Mouse (Mus musculus) common myeloid progenitor, adult 5-6 weeks (primary cell): ENCODE results near the gene Zfhx2. TPM values are rescaled to one million over a fixed set of nuclear protein-coding genes. Genes with fewer than 3 reads are reported as not detected.

Experiments used
- ATAC-seq: replicated peaks from 2 replicates; pipeline ENCODE4 v1.8.0; 2016; ENCODE audit warnings: low read depth, mild to moderate bottlenecking, moderate TSS enrichment, inconsistent platforms; ENCODE audit not compliant: poor library complexity, severe bottlenecking
- total RNA-seq: library from RNA; stranded (forward); fragments of 200-1000, 187-1606 nt; gene quantifications from 2 replicates; pipeline ENCODE4 v1.2.3, GENCODE M21; 2017

Zfhx2 gene
- 2.0 and 5.0 TPM in 2 replicates for total RNA-seq

DNA sequence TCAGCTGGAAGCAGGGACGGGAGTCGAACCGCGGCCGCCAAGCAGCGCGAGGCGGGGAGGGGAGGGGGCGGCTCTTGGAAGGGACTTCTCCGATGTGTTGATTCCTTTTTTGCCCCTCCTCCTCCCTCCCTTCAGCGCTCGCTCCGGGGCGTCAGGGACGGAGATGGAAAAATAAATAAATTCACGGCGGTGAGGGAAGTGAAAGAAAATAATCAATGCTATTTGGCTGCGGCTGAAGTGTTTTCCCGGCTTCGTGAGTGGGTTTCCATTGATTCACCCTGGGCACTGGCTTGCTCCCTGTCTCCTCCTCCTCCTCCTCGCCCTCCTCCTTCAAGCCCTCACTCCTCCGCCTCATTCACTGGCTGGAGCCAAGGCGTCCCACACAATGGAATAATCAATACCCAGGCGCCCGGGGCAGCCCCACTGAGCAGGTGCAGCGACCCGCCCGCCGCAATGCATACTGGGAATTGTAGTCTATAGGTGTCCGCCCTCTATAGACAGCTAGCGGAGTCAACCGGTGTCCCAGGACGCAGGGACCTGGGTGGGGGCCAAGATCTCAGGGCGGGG is at the start of gene Zfhx2:
Gene Zfhx2 (minus strand): TSS at position 314 of the 567 bp plus-strand sequence.
- peak; percentile 87 for ATAC-seq

DNA sequence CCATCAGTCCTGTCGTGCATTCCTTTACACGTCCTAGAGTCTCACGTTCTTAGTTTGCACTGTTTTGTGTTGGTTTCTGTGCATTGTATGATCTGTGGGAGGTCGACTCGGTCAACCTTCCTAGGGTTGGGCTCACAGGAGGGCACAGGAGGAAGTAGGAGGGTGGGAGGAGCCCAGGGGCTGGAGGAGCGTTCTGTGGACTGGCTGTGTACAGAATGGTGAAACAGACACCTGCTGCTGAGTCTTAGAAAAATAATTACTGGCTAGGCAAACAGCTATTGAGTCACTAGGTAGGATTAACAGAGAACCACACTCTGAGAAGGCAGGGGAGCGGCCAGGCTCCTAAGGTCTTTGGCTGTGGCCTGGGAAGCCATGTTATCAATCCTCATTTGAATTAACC is 47.2 kb upstream of the Zfhx2 start:
- ATAC-seq = peak; percentile 68; the same call in 1 of the 2 replicates

DNA sequence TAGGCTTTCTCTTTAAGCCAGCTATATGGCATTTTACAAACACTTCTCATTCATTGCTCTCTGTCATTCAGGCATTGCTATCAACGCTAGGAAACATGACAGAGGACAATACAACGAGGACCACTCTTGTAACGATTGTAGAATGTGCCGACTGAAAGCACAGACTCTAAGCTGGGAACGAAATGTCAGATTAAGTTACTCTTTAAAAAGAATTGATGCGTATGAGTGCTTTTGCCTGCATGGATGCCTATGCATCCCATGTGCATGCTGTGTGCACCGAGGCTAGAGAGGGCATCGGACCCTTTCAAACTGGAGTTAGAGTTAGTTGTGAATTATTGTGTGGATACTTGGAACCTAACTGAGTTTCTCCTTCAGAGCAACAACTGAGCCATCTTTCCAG is 43.6 kb upstream of the Zfhx2 start:
- no peak for ATAC-seq

DNA sequence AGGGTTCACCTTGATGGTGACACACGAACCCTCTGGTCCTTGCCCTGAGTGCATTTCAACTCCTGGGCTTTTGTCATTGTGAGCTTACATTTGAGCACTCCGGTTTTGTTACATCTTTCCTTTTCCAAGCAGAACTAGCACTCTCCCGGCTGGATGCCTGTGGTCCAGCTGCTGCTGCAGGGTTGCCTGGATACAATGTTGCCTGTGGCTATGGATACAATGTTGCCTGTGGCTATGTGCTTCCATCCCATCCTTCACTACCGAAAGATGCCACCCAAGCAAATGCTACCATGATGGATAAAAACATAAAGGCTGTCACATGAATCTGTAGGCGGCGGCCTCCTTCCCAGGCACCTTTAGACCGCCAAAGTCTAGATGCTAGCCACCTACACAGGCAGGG is 34.4 kb upstream of the Zfhx2 start:
- ATAC-seq = no peak

DNA sequence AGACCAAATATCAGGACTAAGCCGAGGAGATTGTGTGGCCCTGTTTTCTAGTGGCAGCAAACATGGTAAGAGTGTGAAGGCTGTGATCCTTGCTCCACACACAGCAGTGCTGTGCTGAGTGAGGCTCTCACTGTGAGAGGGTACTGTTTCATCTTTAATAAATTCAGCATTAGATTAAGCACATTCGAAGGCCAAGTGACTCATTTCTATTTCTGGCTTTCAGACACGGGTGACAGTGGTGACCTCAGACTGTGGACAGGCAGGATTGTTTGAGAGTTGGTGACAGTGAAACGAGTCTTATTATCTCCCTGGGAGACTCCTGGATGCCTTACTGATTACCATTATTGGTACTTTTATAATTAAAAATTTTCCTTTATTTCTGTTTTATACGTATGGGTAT is 33.6 kb upstream of the Zfhx2 start:
- ATAC-seq = no peak

DNA sequence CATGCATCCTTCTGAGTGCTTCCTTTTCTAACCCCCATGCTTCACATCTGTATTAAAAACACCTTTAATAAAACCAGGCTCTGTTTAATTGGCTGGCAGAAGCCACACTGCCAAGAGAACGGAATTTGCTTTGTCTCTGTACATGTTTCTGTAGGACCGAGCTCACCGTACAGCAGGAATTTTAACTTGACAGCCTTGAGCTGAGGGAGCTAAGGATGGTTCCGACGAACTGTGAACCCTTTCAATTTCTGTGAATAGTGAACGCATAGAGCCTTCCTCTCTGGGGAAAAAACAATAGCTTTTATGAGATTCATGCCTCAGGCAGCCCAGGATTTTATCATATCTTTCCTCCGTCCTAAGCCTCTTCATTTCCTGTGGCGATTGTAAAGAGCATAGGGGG is 30.2 kb upstream of the Zfhx2 start:
- no peak for ATAC-seq

DNA sequence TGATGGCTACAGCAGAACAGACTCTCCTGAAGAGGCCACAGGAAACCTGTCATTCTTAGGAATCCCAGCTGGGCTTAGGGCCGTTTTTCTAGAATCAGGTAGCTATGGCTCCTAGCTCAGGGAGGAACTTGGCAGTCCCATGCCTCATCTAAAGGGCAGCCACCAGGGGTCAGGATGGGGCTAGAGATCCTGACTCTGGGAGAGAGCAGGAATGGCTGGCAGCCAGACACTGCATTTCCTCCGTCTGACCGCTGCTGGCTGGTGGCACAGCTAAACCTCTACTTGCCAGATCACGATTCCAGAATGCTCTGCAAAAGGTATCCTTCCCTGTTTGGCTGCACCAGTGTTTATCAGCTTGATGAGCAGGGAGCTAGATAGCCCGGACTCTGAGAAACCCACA is 29.8 kb upstream of the Zfhx2 start:
- ATAC-seq = peak; percentile 90

DNA sequence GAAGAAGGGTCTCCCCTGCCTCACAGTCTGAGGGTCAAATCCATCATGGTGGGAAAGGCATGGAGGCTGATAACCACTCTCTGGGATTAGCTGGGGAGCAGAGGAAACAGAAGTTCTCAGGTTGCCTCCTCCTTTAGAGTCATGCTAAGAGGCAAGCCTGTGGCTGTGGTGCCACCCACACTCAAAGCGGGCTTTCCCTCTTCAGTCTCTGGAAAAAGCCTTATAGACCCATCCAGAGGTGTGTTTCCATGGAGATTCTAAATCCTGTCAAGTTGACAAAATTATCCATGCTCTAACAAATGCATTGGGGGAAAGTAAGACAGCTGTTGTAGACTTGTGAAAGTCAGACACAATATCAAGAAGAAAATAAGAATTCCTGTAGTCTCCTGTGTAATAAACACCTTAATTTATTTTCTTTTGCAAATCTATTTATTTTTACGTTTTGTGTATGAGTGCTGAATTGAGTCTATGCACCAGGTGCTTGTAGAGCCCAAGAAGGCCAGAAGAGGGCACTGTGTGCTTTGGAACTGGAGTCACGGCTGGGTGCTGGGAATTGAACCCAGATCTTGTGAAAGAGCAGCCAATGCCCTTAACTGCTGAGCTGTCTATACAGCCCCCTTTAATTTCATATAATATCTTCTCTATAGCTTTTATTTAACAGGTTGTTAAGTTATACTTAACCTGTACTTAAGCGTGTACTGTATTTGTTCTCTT is 27.5 kb upstream of the Zfhx2 start:
- ATAC-seq = no peak

DNA sequence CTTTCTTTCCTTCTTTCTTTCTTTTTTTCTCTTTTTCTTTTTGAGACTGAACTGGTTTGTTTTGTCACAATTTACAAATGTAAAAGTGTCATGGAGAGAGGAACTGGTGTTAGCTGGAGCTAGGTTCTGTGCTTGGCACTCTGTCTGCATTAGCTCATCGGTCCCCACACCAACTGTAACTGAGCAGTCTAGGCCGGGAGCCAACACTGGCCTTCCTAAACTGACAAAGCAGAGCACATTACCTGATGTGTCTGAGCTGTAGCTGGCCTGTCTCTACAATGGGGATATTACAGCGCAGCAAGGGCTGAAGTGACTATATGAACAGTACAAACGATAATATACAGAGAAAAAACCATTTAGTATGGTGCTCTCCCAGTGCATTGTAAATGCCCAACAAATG is 26.7 kb upstream of the Zfhx2 start:
- ATAC-seq = no peak

DNA sequence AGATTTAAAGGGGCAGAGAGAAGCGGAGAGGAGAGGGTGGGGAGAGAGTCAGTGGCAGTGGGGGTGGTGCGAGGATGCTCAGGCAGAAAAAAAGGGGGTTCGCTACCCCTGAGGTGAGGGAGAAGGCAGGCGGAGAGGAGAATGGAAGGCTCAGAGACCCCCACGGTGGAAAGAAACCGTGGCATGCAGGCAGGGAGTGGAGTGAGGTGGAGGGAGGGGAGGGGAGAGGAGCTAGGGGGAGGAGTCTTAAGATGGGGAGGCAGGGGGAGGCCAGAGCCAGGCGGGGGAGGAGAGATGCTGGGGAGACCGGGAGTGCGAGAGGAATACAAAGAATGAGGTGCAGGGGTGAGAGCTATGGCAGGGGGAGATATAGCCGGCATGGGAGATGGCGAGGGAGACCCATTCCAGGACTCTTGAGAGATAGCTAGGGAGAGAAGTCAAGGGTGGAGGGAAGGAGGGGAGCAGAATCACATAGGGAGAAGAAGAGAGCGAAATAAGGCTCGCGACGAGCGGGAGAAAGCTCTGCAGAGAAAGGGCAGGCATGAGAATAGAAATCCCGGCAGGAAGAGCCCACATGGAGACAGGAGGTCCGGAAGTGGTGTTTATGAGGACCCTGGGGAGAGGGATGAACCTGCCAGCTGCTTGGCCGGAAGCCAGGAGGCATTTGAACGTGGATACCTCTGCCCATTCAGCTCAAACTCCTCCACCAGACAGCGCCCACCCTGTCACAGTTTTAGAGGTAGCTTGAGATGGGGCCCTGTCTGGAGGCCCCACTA is 24.5 kb upstream of the Zfhx2 start, which contains the start of gene Jph4:
Gene Jph4 (minus strand): TSS at position 511 of the 776 bp plus-strand sequence.
- ATAC-seq = no peak

DNA sequence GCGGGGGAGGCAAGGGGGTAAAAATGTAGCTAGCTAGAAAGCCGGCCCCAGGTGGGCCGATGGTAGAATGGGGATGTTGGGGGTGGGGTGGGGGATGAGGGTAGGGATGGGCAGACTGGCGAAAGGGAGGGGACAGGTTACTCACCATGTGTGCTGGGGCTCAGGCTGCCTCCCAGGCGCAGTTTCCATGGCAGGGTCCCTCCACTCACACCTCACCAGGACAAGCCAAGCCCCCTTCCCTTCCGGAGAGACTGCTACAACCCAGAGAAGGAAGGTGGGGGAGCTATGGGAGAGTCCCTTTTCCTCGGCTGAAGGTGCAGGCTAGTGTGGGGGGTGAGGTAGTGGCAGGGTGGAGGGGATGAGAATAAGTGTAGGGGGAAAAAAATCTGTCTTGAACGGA is 23.7 kb upstream of the Zfhx2 start:
- ATAC-seq = no peak

DNA sequence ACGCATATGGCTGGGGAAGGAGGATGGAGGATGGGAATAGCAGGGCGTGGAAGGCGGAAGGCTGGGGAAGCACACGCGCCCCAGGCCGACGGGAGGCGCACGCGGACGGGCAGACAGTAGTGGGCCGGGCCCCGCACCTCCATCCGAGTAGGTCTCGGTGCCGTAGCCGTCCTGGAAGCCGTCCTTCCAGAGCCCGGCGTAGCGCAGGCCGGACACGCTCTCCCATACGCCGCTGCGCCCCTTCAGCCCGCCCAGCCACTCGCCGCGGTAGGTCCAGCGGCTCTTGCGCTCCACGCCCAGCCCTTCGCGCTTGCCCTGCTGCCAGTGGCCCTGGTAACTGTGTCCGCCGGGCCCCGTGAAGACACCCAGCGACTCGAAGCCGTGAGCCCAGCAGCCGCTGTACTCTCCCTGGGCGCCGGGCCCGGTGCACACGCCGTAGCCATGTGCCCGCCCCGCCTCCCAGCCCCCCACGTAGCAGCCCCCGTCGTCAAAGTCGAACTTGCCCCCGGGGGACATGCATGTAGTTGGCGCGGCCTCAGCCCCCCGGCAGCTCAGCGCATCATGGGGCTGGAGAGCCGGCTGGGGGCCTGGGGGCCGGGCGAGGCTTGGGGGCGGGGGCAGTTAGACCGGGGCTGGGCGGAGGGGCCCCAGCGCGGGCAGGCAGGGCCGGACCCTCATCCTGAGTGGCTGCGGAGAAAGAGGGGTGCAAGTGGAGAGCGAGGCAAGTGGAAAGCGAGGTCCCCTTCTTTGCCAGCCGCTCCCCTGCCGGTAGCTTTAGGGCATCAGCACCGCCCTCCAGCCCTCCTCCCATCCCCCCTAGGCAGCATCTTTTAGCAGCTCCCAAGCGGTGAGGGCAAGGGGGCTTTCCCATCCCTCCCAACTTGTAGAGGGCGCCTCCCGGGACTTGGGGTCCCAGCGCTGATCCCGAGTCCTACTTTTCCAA is 22.9 kb upstream of the Zfhx2 start:
- ATAC-seq = peak; percentile 36

DNA sequence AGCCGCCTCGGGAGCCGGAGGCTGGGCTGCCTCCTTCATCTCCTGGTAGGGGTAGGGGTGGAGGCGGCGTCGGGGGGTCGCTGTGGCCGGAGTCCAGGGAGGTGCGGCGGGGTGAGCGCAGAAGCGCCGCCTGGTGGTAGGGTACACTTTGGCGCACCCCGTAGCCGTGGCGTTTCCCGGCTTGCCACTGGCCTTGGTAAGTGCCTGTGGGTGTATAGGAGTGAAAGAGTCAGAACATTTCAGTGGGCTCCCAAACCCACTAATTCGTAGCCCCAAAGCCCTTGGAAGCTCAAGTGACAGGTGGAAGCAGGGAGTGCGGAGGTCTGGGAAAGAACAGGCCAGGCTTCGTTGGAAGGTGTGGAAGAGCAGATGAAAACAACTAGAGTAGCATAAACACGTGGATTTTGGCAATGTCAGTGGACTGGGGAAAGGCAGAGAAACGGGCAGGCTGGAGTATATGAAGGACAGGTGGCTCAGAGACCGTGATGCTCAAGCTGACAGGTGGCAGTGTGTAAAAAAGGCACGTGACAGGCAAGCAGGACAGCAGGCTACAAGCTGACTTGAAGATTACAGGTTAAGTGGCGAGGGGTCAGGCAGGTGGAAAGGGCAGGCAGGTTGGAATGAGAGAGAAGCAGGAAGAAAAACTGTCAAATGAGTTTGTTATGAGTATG is 22.0 kb upstream of the Zfhx2 start:
- peak; percentile 26; the same call in 1 of the 2 replicates for ATAC-seq

DNA sequence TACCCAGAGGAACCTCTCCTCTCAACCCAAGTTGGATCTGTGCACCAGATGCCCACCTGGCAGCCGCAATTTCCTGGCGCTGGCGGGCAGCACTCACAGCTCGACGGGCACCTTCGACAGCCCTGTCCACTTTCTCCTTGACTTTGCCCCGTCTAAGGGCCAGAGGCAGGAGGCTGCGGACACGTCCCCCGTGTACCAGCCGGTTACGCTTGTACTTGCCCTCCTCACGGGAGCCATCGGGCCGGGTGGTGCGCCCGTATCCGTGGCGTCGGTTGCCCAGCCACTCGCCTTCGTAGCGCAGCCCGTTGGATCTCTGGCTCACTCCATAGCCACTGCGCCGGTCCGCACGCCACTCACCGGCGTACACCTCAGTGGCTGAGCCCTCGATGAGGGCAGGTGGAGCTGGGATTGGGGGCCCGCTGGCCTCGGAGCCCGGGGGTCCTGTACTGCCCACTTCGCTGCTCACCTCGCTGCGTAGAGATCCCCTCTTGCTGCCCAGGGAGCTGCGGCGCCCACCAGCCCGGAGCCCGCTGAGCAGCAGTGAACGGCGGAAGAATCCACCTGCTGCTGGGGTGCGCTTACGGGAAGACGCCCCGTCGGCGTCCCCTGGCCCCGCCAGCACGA is 21.3 kb upstream of the Zfhx2 start:
- no peak for ATAC-seq

DNA sequence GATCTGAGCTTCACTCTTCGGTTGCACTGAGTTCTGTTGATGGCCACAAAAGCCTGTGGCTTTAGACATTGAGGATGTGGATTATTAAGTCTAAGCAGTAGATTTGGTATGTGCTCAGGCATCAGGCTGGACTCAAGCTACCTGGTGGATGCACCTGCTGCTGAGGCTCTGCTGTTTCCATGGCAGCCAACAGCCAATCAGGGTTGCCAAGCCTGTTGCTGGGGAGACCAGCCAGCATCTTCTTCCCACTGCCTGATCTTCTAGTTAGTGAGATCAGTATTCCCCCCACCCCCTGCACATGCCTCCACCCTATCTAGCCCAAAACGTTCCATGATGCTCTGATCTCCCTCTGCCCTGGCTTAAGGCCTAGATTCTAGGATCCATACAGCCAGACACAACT is 19.6 kb upstream of the Zfhx2 start:
- ATAC-seq = no peak

DNA sequence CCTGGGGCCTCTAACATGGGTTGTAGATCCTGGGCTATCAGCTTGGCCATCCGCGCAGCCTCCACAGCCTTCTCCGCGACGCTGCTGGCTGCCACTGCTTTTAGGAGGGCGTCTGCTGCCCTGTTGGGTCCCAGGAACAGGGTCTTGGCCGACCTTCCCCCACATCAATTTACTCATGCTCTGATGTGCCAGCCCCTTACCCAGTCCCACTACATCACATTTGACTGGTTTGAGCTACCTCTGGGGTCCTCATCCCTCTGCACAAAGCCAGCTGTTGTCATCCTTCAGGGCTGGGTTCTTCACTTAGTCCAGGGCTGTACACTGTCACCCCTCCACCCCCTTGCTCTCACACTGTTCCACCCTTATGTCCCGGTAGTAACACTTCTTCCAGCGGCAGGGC is 18.0 kb upstream of the Zfhx2 start:
- ATAC-seq = no peak

DNA sequence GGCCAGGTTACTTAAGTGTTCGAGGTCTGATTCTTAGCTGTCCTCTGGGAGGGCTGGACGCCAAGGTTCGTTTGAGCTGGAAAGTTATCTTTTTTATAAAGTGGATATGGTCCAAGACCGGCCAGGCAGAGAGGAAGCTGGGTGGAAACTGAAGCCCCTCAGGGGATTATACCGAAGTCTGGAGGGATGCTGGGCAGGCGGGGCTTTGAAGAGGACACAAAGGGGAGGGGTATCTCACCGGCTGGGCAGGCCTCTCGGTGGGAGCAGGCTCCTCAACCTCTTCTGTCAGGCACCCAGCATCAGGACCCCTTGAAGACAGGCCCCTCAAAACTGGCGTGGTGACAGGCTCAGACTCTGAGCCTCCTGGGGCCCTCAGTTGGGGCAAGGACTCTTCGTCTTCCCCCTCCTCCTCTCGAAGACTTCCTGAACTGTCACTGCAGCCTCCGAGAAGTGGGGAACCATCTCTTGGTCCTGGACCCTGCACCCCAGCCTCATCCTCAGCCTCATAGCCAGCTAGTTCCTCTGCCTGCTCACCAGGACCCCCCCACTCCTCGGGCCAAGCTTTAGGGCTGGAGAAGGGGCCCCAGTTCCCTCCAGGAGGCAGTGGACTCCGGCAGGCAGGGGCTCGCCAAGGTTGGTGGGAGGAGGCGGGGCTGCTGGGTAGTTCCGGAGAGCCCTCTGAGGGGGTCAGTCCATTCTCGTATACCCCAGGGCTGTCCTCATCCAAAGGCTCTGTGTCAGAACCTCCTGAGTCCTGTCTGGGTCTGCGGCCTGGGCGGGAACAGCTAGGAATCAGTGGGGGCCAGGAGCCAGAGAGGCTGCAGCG is 17.1 kb upstream of the Zfhx2 start:
- ATAC-seq = no peak

DNA sequence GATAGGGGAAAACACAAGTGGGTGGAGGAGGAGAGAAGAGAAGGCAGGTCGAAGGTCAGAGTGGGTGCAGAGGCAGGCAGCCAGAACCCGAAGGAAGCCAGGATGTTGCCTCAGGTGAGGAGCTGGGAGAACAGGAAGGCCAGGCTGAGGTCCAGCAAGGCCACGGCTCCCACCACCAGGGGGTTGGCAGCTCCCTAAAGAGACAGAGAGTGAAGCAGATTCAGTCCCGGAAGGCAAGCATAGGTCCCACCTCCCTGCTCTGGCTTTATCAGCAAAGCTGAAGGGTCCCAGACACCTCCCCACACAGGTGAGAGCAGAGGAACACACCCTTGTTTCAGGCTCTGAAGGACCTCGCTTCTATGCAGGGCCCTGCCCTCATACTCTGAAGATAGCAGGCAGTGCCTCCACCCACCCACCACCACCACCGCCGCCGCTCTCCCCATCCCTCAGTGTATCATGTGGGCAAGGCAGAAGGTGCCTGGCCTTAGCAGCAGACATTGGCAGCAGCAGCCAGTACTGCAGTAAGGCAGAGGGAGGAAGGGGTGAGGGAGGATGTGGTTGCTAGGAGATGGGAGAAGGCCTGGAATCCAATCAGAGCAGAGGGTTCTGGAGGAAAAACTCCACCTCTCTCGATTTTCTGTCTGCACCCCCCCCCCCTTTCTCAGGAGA is 16.2 kb upstream of the Zfhx2 start:
- no peak for ATAC-seq
